Mouse (Mus musculus) heart, embryonic 13.5 days (tissue): ENCODE measurements around the gene Iqgap2. TPM values are rescaled to one million over a fixed set of nuclear protein-coding genes. Genes with fewer than 3 reads are reported as not detected.

Experiments used
- ATAC-seq: fragments of 200-750 bp; cut with Nextera tagmentation; 2 replicates; pipeline ENCODE4 v1.8.0; 2017; ENCODE audit warnings: moderate TSS enrichment; ENCODE audit not compliant: insufficient number of reproducible peaks, low FRiP score, low TSS enrichment; ENCODE audit errors: extremely low read depth
- H3K27ac ChIP-seq: fragments of 300-500 bp; sonication (generic); replicated peaks from 2 replicates; pipeline ENCODE4 v1.5.1; 2015; ENCODE audit warnings: moderate library complexity, mild to moderate bottlenecking, inconsistent platforms
- H3K27me3 ChIP-seq: fragments of 300-500 bp; sonication (generic); replicated peaks from 2 replicates; pipeline ENCODE4 v1.6.1; 2015; ENCODE audit warnings: mild to moderate bottlenecking, inconsistent platforms
- H3K36me3 ChIP-seq: fragments of 300-500 bp; sonication (generic); 2 replicates; pipeline ENCODE4 v1.6.1; 2015; ENCODE audit warnings: mild to moderate bottlenecking, inconsistent platforms
- H3K4me1 ChIP-seq: fragments of 300-500 bp; sonication (generic); 2 replicates; pipeline ENCODE4 v1.6.1; 2015; ENCODE audit warnings: inconsistent platforms
- H3K4me2 ChIP-seq: fragments of 300-500 bp; sonication (generic); 2 replicates; pipeline ENCODE4 v1.6.1; 2015; ENCODE audit warnings: inconsistent platforms, mild to moderate bottlenecking, moderate library complexity
- H3K4me3 ChIP-seq: fragments of 300-500 bp; sonication (generic); 2 replicates; pipeline ENCODE4 v1.5.1; 2015; ENCODE audit warnings: moderate library complexity, mild to moderate bottlenecking, inconsistent platforms
- H3K9ac ChIP-seq: fragments of 300-500 bp; sonication (generic); 2 replicates; pipeline ENCODE4 v1.6.1; 2015; ENCODE audit warnings: inconsistent platforms, mild to moderate bottlenecking, moderate library complexity
- H3K9me3 ChIP-seq: fragments of 300-500 bp; sonication (generic); 2 replicates; pipeline ENCODE4 v1.6.1; 2016; ENCODE audit warnings: inconsistent platforms
- WGBS: fragments of 180-500 bp; shearing (Covaris S2); methylation state at CpG from one replicate; pipeline ENCODE4 v1.1.7; 2015; ENCODE audit warnings: mixed read lengths; 5-methylcytosine and 5-hydroxymethylcytosine counted together
- polyA plus RNA-seq: library from polyadenylated mRNA; unstranded; fragments of >200 nt; fragmentation: Nextera tagmentation; extraction: Ambion mirVana; gene quantifications from 2 replicates; pipeline ENCODE4 v1.2.1, GENCODE M21; 2015

Iqgap2 gene
- polyA plus RNA-seq, 1 experiment from 2014 or later = 3.6 TPM

- no peaks in the 10 kb centered on the region for H3K9me3 ChIP-seq
- no peak overlapping the region for H3K4me2 ChIP-seq
- peaks cover 23% of the 10 kb centered on the region for H3K36me3 ChIP-seq
- no peak for ATAC-seq
- peaks cover 35% of the 10 kb centered on the region for H3K4me1 ChIP-seq
- 72% methylated on average over 6 of the region's 6 CpGs for WGBS
- no peaks in the 10 kb centered on the region for H3K27me3 ChIP-seq
- H3K9ac ChIP-seq = no peak overlapping the region
- no peak overlapping the region for H3K4me3 ChIP-seq
- peak overlapping the region; percentile 90 for H3K27ac ChIP-seq
Measured at GRCm38 (mm10) chr13:95632144-95632543, 259.6 kb downstream of the Iqgap2 start.

GRCm38 (mm10) chr13:95630747-95631146 is 261.0 kb downstream of the Iqgap2 start:
- Histone ChIP-seq H3K9me3 (no peaks in the 10 kb centered on the region), H3K4me2 (no peak overlapping the region), H3K9ac (no peak overlapping the region), H3K36me3 (peaks cover 23% of the 10 kb centered on the region), H3K27ac (no peak overlapping the region), H3K27me3 (no peaks in the 10 kb centered on the region), H3K4me1 (peaks cover 30% of the 10 kb centered on the region), H3K4me3 (no peak overlapping the region)
- 58% methylated on average over 2 of the region's 2 CpGs for WGBS
- no peak for ATAC-seq

GRCm38 (mm10) chr13:95629751-95630150 is 262.0 kb downstream of the Iqgap2 start:
- H3K9ac ChIP-seq = no peak overlapping the region
- peaks cover 23% of the 10 kb centered on the region for H3K4me1 ChIP-seq
- 86% methylated on average over 10 of the region's 10 CpGs for WGBS
- no peaks in the 10 kb centered on the region for H3K9me3 ChIP-seq
- H3K4me3 ChIP-seq = no peak overlapping the region
- H3K36me3 ChIP-seq = peaks cover 23% of the 10 kb centered on the region
- no peak overlapping the region for H3K27ac ChIP-seq
- no peak for ATAC-seq
- H3K4me2 ChIP-seq = no peak overlapping the region
- H3K27me3 ChIP-seq = no peaks in the 10 kb centered on the region

GRCm38 (mm10) chr13:95626696-95627095 is 265.0 kb downstream of the Iqgap2 start:
- WGBS = 64% methylated on average over 7 of the region's 7 CpGs
- Histone ChIP-seq H3K36me3 (peaks cover 21% of the 10 kb centered on the region), H3K27me3 (no peaks in the 10 kb centered on the region), H3K9me3 (no peaks in the 10 kb centered on the region), H3K9ac (no peak overlapping the region), H3K4me3 (no peak overlapping the region), H3K4me2 (no peak overlapping the region), H3K27ac (no peak overlapping the region), H3K4me1 (peaks cover 12% of the 10 kb centered on the region)
- no peak for ATAC-seq

- ATAC-seq = no peak
- H3K4me3 ChIP-seq = no peak overlapping the region
- peaks cover 22% of the 10 kb centered on the region for H3K4me1 ChIP-seq
- H3K9me3 ChIP-seq = no peaks in the 10 kb centered on the region
- 72% methylated on average over 3 of the region's 3 CpGs for WGBS
- no peaks in the 10 kb centered on the region for H3K27me3 ChIP-seq
- H3K9ac ChIP-seq = no peak overlapping the region
- H3K36me3 ChIP-seq = peaks cover 2% of the 10 kb centered on the region; the same call in 1 of the 2 replicates
- H3K4me2 ChIP-seq = no peak overlapping the region
- H3K27ac ChIP-seq = no peak overlapping the region
Measured at GRCm38 (mm10) chr13:95623042-95623441, 268.7 kb downstream of the Iqgap2 start.

- Histone ChIP-seq H3K9me3 (no peaks in the 10 kb centered on the region), H3K4me3 (no peak overlapping the region), H3K36me3 (no peaks in the 10 kb centered on the region), H3K27ac (no peak overlapping the region), H3K9ac (no peak overlapping the region), H3K4me1 (peaks cover 27% of the 10 kb centered on the region), H3K4me2 (no peak overlapping the region), H3K27me3 (no peaks in the 10 kb centered on the region)
- ATAC-seq = no peak
- WGBS = 45% methylated on average over 3 of the region's 3 CpGs
Measured at GRCm38 (mm10) chr13:95621563-95621962, 270.2 kb downstream of the Iqgap2 start.

GRCm38 (mm10) chr13:95618859-95619258 is 272.9 kb downstream of the Iqgap2 start:
- Histone ChIP-seq H3K36me3 (peaks cover 4% of the 10 kb centered on the region; the same call in 1 of the 2 replicates), H3K4me2 (peak overlapping the region; percentile 88), H3K9ac (peak overlapping the region; percentile 99), H3K27ac (peak overlapping the region; percentile 93), H3K4me3 (peak overlapping the region; percentile 87), H3K9me3 (no peaks in the 10 kb centered on the region), H3K27me3 (no peaks in the 10 kb centered on the region), H3K4me1 (peaks cover 52% of the 10 kb centered on the region)
- ATAC-seq = no peak
- 8% methylated on average over 13 of the region's 13 CpGs for WGBS

DNA sequence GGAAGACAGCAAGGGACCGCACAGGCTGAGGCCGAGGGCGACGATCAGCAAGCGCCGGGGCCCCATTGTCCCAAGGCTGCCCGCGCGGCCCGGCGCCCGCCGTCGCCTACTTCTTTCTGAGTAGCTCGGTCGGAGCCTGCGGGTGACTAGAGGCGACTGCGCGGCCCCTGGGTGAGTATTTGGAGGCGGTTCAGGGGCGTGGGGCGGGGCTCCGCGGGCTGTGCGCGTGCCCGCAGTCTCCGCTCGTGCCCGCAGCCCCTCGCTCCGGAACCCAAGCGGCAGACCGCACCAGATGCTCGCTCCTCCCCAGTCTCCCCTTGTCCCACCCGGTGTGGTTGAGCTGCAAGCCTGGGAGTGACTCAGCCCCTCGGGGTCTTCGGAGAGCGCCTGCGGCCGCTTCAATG is 273.4 kb downstream of the Iqgap2 start, which contains the start of gene F2r:
F2r (minus strand) TSS at position 179 of the 404 bp plus-strand sequence.
- Histone ChIP-seq H3K4me2 (peak within 1 kb of the TSS; percentile 88), H3K4me3 (peak within 1 kb of the TSS; percentile 87), H3K9me3 (no peaks in the 10 kb centered on the region), H3K27me3 (no peaks in the 10 kb centered on the region), H3K4me1 (peaks cover 52% of the 10 kb centered on the region), H3K27ac (peak within 1 kb of the TSS; percentile 93), H3K9ac (peak within 1 kb of the TSS; percentile 99), H3K36me3 (peaks cover 4% of the 10 kb centered on the region; the same call in 1 of the 2 replicates)
- under 1% methylated on average over 38 of the region's 42 CpGs for WGBS
- peak; percentile 87 for ATAC-seq

- no peaks in the 10 kb centered on the region for H3K9me3 ChIP-seq
- H3K27me3 ChIP-seq = no peaks in the 10 kb centered on the region
- H3K9ac ChIP-seq = peak overlapping the region; percentile 99
- peak; percentile 22; the same call in 1 of the 2 replicates for ATAC-seq
- WGBS = under 1% methylated on average over 21 of the region's 21 CpGs
- H3K36me3 ChIP-seq = peaks cover 10% of the 10 kb centered on the region
- peak overlapping the region; percentile 88 for H3K4me2 ChIP-seq
- H3K4me3 ChIP-seq = peak overlapping the region; percentile 87
- H3K4me1 ChIP-seq = peaks cover 53% of the 10 kb centered on the region
- H3K27ac ChIP-seq = peak overlapping the region; percentile 93
Measured at GRCm38 (mm10) chr13:95617671-95618171, 274.0 kb downstream of the Iqgap2 start.

- Histone ChIP-seq H3K9me3 (no peaks in the 10 kb centered on the region), H3K27me3 (no peaks in the 10 kb centered on the region), H3K9ac (peak overlapping the region; percentile 99)
Measured at GRCm38 (mm10) chr13:95617082-95617670, 274.5 kb downstream of the Iqgap2 start.

DNA sequence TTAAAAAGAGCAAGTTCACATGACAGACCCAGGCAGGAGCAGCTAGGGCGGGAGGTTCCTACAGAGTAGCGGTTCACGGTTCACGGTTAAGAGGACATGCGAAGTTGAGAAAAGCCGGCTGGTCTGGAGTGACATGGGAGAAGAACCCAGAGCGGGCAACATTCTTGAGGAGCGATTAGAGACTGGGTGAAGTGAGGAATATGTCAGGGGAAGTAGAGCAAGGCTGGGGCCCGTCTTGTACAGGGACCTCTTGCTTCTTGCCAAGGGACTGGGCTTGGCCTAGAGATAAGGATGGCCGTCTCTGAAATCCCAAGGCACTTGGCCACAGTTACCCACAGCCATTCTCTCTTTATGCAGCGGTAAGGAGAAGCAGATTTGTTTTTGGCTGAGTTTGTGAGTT is 275.2 kb downstream of the Iqgap2 start:
- peak overlapping the region; percentile 93 for H3K27ac ChIP-seq
- no peaks in the 10 kb centered on the region for H3K9me3 ChIP-seq
- peaks cover 19% of the 10 kb centered on the region for H3K36me3 ChIP-seq
- ATAC-seq = no peak
- H3K4me2 ChIP-seq = peak overlapping the region; percentile 88
- 11% methylated on average over 11 of the region's 11 CpGs for WGBS
- H3K4me3 ChIP-seq = peak overlapping the region; percentile 87
- H3K4me1 ChIP-seq = peaks cover 56% of the 10 kb centered on the region
- H3K9ac ChIP-seq = peak overlapping the region; percentile 99
- no peaks in the 10 kb centered on the region for H3K27me3 ChIP-seq

More at GRCm38 (mm10) chr13:95617082-95617670, 274.5 kb downstream of the Iqgap2 start:
- peak overlapping the region; percentile 93 for H3K27ac ChIP-seq
- H3K36me3 ChIP-seq = peaks cover 13% of the 10 kb centered on the region
- peak overlapping the region; percentile 88 for H3K4me2 ChIP-seq
- no peak for ATAC-seq
- H3K4me1 ChIP-seq = peaks cover 56% of the 10 kb centered on the region
- 3% methylated on average over 17 of the region's 17 CpGs for WGBS
- H3K4me3 ChIP-seq = peak overlapping the region; percentile 87

- no peak for ATAC-seq
- H3K4me1 ChIP-seq = peaks cover 69% of the 10 kb centered on the region
- H3K27ac ChIP-seq = peak overlapping the region; percentile 43
- WGBS = 56% methylated on average over 6 of the region's 6 CpGs
- peak overlapping the region; percentile 88 for H3K4me2 ChIP-seq
- H3K36me3 ChIP-seq = peaks cover 28% of the 10 kb centered on the region
- no peaks in the 10 kb centered on the region for H3K9me3 ChIP-seq
- H3K4me3 ChIP-seq = peak overlapping the region; percentile 87
- no peaks in the 10 kb centered on the region for H3K27me3 ChIP-seq
- H3K9ac ChIP-seq = peak overlapping the region; percentile 67
Measured at GRCm38 (mm10) chr13:95614757-95615156, 277.0 kb downstream of the Iqgap2 start.
